Mouse (Mus musculus): ENCODE data around the gene Trim39. TPM values are rescaled to one million over a fixed set of nuclear protein-coding genes. Genes with fewer than 3 reads are reported as not detected.
A peak's percentile ranks its signal among the peaks of the same experiment; 100 is the strongest.
"Not testable (repeated sequence)": the region's sequence is repeated elsewhere in the genome, so short reads cannot be mapped to it uniquely, and the experiment has no call there.

Trim39 gene
- polyA plus RNA-seq (2014; fragmentation: Nextera tagmentation; extraction: Ambion mirVana), result 11.5 and 16.7 TPM in 2 replicates

- H3K4me3 ChIP-seq (ENCODE audit: low read length), result peak within 1 kb of the TSS; percentile 96
- H3K27ac ChIP-seq (ENCODE audit: low read depth, low read length), result peak within 1 kb of the TSS; percentile 86
- H3K36me3 ChIP-seq (ENCODE audit: control insufficient read depth, insufficient read depth, low read length), result peaks cover 29% of the 10 kb centered on the region
- 2% methylated on average over 42 of the region's 43 CpGs for WGBS
- peak; percentile 82 for ATAC-seq (ENCODE audit: low FRiP score, low TSS enrichment)
- no peaks in the 10 kb centered on the region for H3K27me3 ChIP-seq (ENCODE audit: control insufficient read depth, insufficient read depth, low read length)
- H3K4me2 ChIP-seq (replicated peaks; ENCODE audit: low read depth, low read length), result peak within 1 kb of the TSS; percentile 84
- H3K9me3 ChIP-seq (ENCODE audit: control insufficient read depth, low read length), result no peaks in the 10 kb centered on the region
- H3K4me1 ChIP-seq (ENCODE audit: control insufficient read depth, insufficient read depth, low read length), result peaks cover 18% of the 10 kb centered on the region; the same call in 1 of the 2 replicates
- H3K9ac ChIP-seq (ENCODE audit: low read depth, low read length), result peak within 1 kb of the TSS; percentile 96
These were observed at the start of gene Trim39 for GRCm38 (mm10) chr17:36271586-36272256. TSS of gene Trim39 (minus strand) at chr17:36272247.

GRCm38 (mm10) chr17:36315689-36316253 is 43.7 kb upstream of the Trim39 start:
- H3K9ac ChIP-seq (ENCODE audit: low read depth, low read length), result peak overlapping the region; percentile 51; the same call in 1 of the 2 replicates
- H3K9me3 ChIP-seq (ENCODE audit: control insufficient read depth, low read length), result no peaks in the 10 kb centered on the region
- peak overlapping the region; percentile 70 for H3K4me2 ChIP-seq (replicated peaks; ENCODE audit: low read depth, low read length)
- peak overlapping the region; percentile 52 for H3K4me3 ChIP-seq (ENCODE audit: low read length)
- H3K27ac ChIP-seq (ENCODE audit: low read depth, low read length), result no peak overlapping the region
- no peaks in the 10 kb centered on the region for H3K36me3 ChIP-seq (ENCODE audit: control insufficient read depth, insufficient read depth, low read length)
- no peaks in the 10 kb centered on the region for H3K4me1 ChIP-seq (ENCODE audit: control insufficient read depth, insufficient read depth, low read length)
- 19% methylated on average over 5 of the region's 5 CpGs for WGBS
- ATAC-seq (ENCODE audit: low FRiP score, low TSS enrichment), result peak; percentile 54
- H3K27me3 ChIP-seq (ENCODE audit: control insufficient read depth, insufficient read depth, low read length), result no peaks in the 10 kb centered on the region

- WGBS, result under 1% methylated on average over 19 of the region's 19 CpGs
- Histone ChIP-seq H3K9ac (ENCODE audit: low read depth, low read length) (peak overlapping the region; percentile 51), H3K9me3 (ENCODE audit: control insufficient read depth, low read length) (no peaks in the 10 kb centered on the region), H3K4me1 (ENCODE audit: control insufficient read depth, insufficient read depth, low read length) (no peaks in the 10 kb centered on the region), H3K27ac (ENCODE audit: low read depth, low read length) (peak overlapping the region; percentile 3; the same call in 1 of the 2 replicates), H3K36me3 (ENCODE audit: control insufficient read depth, insufficient read depth, low read length) (no peaks in the 10 kb centered on the region), H3K4me2 (replicated peaks; ENCODE audit: low read depth, low read length) (peak overlapping the region; percentile 70), H3K27me3 (ENCODE audit: control insufficient read depth, insufficient read depth, low read length) (no peaks in the 10 kb centered on the region), H3K4me3 (ENCODE audit: low read length) (peak overlapping the region; percentile 52)
- ATAC-seq (ENCODE audit: low FRiP score, low TSS enrichment), result peak; percentile 82
These were observed 43.1 kb upstream of the Trim39 start for GRCm38 (mm10) chr17:36315041-36315688.

GRCm38 (mm10) chr17:36314511-36314910 is 42.5 kb upstream of the Trim39 start:
- H3K36me3 ChIP-seq (ENCODE audit: control insufficient read depth, insufficient read depth, low read length), result no peaks in the 10 kb centered on the region
- H3K27ac ChIP-seq (ENCODE audit: low read depth, low read length), result no peak overlapping the region; the same call in 1 of the 2 replicates
- ATAC-seq (ENCODE audit: low FRiP score, low TSS enrichment), result peak; percentile 19; the same call in 1 of the 2 replicates
- H3K4me3 ChIP-seq (ENCODE audit: low read length), result peak overlapping the region; percentile 52
- H3K9ac ChIP-seq (ENCODE audit: low read depth, low read length), result peak overlapping the region; percentile 51; the same call in 1 of the 2 replicates
- H3K4me1 ChIP-seq (ENCODE audit: control insufficient read depth, insufficient read depth, low read length), result no peaks in the 10 kb centered on the region
- no peaks in the 10 kb centered on the region for H3K9me3 ChIP-seq (ENCODE audit: control insufficient read depth, low read length)
- peak overlapping the region; percentile 70 for H3K4me2 ChIP-seq (replicated peaks; ENCODE audit: low read depth, low read length)
- WGBS, result 3% methylated on average over 9 of the region's 9 CpGs
- no peaks in the 10 kb centered on the region for H3K27me3 ChIP-seq (ENCODE audit: control insufficient read depth, insufficient read depth, low read length)

GRCm38 (mm10) chr17:36309293-36309692 is 37.2 kb upstream of the Trim39 start:
- no peaks in the 10 kb centered on the region for H3K36me3 ChIP-seq (ENCODE audit: control insufficient read depth, insufficient read depth, low read length)
- no peaks in the 10 kb centered on the region for H3K27me3 ChIP-seq (ENCODE audit: control insufficient read depth, insufficient read depth, low read length)
- no peak overlapping the region for H3K4me3 ChIP-seq (ENCODE audit: low read length)
- no peak overlapping the region for H3K27ac ChIP-seq (ENCODE audit: low read depth, low read length)
- H3K9me3 ChIP-seq (ENCODE audit: control insufficient read depth, low read length), result no peaks in the 10 kb centered on the region
- H3K9ac ChIP-seq (ENCODE audit: low read depth, low read length), result no peak overlapping the region
- ATAC-seq (ENCODE audit: low FRiP score, low TSS enrichment), result no peak
- H3K4me2 ChIP-seq (replicated peaks; ENCODE audit: low read depth, low read length), result no peak overlapping the region
- H3K4me1 ChIP-seq (ENCODE audit: control insufficient read depth, insufficient read depth, low read length), result no peaks in the 10 kb centered on the region
- 19% methylated on average over 1 of the region's 1 CpGs for WGBS

- H3K4me3 ChIP-seq (ENCODE audit: low read length); ATAC-seq (ENCODE audit: low FRiP score, low TSS enrichment); H3K27ac ChIP-seq (ENCODE audit: low read depth, low read length); H3K9ac ChIP-seq (ENCODE audit: low read depth, low read length); H3K27me3 ChIP-seq (ENCODE audit: control insufficient read depth, insufficient read depth, low read length); H3K36me3 ChIP-seq (ENCODE audit: control insufficient read depth, insufficient read depth, low read length); H3K4me1 ChIP-seq (ENCODE audit: control insufficient read depth, insufficient read depth, low read length); H3K4me2 ChIP-seq (replicated peaks; ENCODE audit: low read depth, low read length); H3K9me3 ChIP-seq (ENCODE audit: control insufficient read depth, low read length): not testable (repeated sequence)
- WGBS, result 2% methylated on average over 3 of the region's 3 CpGs
These were observed 36.8 kb upstream of the Trim39 start for GRCm38 (mm10) chr17:36308855-36309254.

GRCm38 (mm10) chr17:36286390-36286789 is 14.3 kb upstream of the Trim39 start, which contains the start of gene H2-M10.2:
TSS of gene H2-M10.2 (minus strand) at chr17:36286490.
- ATAC-seq (ENCODE audit: low FRiP score, low TSS enrichment), result no peak
- WGBS, result 88% methylated on average over 2 of the region's 2 CpGs
- Histone ChIP-seq H3K9me3 (ENCODE audit: control insufficient read depth, low read length) (peaks cover 8% of the 10 kb centered on the region; the same call in 1 of the 2 replicates), H3K4me3 (ENCODE audit: low read length) (no peak within 1 kb of the TSS), H3K4me1 (ENCODE audit: control insufficient read depth, insufficient read depth, low read length) (no peaks in the 10 kb centered on the region), H3K36me3 (ENCODE audit: control insufficient read depth, insufficient read depth, low read length) (peaks cover 6% of the 10 kb centered on the region; the same call in 1 of the 2 replicates), H3K4me2 (replicated peaks; ENCODE audit: low read depth, low read length) (no peak within 1 kb of the TSS), H3K9ac (ENCODE audit: low read depth, low read length) (no peak within 1 kb of the TSS), H3K27me3 (ENCODE audit: control insufficient read depth, insufficient read depth, low read length) (no peaks in the 10 kb centered on the region), H3K27ac (ENCODE audit: low read depth, low read length) (no peak within 1 kb of the TSS)

- Histone ChIP-seq H3K9ac (ENCODE audit: low read depth, low read length) (no peak overlapping the region), H3K4me2 (replicated peaks; ENCODE audit: low read depth, low read length) (no peak overlapping the region), H3K9me3 (ENCODE audit: control insufficient read depth, low read length) (peaks cover 9% of the 10 kb centered on the region; the same call in 1 of the 2 replicates), H3K27ac (ENCODE audit: low read depth, low read length) (no peak overlapping the region), H3K4me3 (ENCODE audit: low read length) (no peak overlapping the region), H3K27me3 (ENCODE audit: control insufficient read depth, insufficient read depth, low read length) (no peaks in the 10 kb centered on the region), H3K36me3 (ENCODE audit: control insufficient read depth, insufficient read depth, low read length) (peaks cover 22% of the 10 kb centered on the region; the same call in 1 of the 2 replicates), H3K4me1 (ENCODE audit: control insufficient read depth, insufficient read depth, low read length) (no peaks in the 10 kb centered on the region)
- WGBS, result 89% methylated on average over 4 of the region's 4 CpGs
- no peak for ATAC-seq (ENCODE audit: low FRiP score, low TSS enrichment)
These were observed 9.6 kb upstream of the Trim39 start for GRCm38 (mm10) chr17:36281521-36282245.

Data from kidney, embryonic 14.5 days (tissue).